Mouse (Mus musculus) 3134 (cell line): ENCODE data around the gene Nfe2l2.
"Not testable (repeated sequence)": the region's sequence is repeated elsewhere in the genome, so short reads cannot be mapped to it uniquely, and the experiment has no call there.

Experiments used
- DNase-seq: peaks from one replicate; pipeline ENCODE4 v3.0.0-alpha.2; 2011; ENCODE audit warnings: low spot score; ENCODE audit not compliant: insufficient read length; ENCODE audit errors: extremely low read depth

The Nfe2l2 gene

DNA sequence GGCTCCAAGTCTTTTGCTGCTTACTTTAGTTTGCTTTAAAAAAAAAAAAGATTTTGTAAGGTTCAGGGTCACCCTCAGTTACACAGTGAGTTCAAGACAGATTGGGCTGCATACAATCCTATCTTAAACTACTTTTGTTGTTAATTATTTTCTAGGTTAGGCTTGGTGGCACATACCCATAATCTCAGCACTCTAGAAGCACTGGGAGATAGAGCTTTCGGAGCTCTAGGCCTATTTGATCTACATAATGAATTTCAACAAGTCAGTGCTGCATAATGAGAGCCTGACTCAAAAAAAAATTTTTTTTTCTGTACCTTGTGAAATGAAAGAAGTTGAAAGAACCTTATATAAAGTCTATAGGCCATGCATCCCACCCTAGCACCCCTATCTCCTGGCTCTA lies 49.8 kb downstream of the Nfe2l2 start:
- DNase-seq, result no peak

DNA sequence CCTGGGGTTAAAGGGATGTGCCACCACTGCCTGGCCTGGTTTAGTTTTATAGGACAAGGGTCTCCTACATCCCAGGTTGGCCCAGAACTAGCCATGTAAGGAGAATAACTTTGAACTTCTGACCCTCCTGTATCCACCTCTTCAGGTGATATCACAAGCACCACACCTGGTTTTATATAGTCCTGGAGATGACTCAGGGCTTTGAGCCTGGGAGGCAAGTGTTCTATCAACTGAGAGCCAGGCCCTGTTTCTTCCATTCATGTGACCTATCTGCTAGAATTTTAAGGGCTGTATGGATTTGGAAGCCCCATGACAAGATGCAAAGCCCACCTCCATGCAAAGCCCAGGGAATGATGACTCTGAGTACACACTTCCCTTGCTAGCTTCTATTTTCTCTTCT lies 51.3 kb downstream of the Nfe2l2 start:
- no peak for DNase-seq

DNA sequence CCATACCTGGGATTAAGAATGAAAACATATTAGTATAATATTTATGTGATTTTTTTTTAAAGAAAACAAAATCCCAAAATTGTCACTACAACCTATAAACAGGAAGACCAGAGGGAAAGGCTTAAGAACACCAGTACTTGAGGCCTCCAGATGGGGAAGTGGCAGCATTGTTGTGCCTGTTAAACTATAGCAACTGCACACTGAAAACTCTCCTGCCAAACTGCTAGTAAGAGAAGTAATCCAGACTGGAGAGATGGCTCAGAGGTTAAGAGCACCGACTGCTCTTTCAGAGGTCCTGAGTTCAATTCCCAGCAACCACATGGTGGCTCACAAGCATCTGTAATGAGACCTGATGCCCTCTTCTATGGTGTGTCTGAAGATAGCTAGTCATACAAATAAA lies 54.0 kb downstream of the Nfe2l2 start:
- no peak for DNase-seq

DNA sequence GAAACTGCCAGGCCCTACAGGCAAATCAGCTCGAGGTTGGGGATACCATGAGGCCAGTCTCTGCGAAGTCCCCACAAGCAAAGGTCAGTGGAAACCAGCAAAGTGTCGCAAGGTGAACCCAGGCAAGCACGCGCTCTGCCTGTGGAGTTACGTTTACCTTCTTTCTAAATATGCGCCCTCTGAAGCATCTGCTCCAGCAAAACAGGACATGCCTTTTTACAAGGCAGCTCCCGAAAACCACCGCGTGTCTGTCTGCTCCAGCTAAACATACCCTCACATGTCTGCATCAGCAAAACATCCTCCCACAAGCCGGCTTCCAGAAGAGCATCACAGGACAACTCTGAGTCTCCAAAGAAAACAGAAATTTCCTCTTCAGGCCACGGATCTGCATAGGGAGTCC lies 59.2 kb downstream of the Nfe2l2 start:
- DNase-seq, result no peak

DNA sequence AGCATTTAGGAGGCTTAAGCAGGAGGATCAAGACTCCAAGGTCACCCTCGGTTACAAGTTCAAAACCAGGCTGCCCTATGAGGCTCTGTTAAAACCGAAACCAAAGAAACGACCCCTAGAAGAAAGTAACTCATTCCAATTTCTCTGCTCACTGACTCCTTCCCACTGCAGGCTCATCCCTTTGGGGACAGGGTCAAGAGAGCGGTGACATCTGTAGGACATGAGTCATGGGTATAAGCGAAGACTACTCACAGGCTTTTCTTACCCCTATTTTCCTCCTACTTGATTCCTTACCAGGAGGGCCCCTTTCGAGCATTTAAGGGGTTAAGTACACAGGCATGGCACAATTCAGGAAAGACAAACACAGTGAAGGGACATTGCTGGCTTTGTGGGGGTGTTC lies 60.5 kb downstream of the Nfe2l2 start:
- DNase-seq, result no peak

DNA sequence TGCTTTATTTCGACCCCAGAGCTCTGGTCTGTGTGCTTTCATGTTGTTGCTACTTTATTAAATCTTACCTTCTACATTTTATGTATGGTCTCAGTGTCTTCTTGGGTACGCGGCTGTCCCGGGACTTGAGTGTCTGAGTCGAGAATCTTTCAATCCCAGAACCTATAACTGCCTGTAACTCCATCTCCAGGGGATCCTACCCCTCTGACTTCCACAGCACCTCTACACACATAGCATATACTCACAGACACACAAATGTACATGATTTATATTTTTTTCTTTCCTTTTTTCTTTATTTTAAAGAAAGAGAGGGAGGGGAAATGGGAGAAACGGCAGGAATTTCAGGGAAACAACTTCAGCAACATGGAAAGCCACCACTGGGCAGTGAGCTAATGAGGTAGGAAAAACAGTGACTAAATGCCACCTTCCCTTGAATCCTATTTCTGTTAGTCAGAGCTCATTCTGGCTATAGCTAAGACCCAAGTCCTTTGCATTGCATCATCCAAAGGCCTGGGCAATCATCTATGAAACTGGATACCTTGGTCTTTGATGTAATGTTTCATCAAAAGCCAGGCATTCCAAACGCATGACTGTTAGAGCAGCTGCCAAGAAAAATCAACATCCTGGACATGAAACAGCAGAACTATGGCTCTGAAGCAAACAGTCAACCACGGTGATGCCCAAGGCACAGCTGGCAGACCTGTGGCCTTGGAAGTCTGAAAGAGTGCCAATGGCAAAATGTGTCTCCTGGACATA lies 61.5 kb downstream of the Nfe2l2 start:
- peak; percentile 81 for DNase-seq

DNA sequence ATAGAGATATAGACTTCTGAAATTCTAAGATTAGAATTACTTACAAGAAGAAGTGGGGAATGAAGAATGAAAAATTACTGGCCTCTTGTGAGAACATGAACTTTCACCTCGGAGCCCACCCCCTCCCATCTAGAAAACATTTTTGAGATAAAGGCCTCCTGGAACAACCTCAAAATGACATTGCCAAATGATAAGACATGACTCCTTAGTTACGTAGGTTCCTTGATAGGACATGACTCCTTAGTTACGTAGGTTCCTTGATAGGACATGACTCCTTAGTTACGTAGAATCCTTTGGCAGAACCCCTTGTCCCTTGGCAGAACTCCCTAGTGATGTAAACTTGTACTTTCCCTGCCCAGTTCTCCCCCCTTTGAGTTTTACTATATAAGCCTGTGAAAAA lies 62.1 kb downstream of the Nfe2l2 start:
- DNase-seq, result not testable (repeated sequence)

DNA sequence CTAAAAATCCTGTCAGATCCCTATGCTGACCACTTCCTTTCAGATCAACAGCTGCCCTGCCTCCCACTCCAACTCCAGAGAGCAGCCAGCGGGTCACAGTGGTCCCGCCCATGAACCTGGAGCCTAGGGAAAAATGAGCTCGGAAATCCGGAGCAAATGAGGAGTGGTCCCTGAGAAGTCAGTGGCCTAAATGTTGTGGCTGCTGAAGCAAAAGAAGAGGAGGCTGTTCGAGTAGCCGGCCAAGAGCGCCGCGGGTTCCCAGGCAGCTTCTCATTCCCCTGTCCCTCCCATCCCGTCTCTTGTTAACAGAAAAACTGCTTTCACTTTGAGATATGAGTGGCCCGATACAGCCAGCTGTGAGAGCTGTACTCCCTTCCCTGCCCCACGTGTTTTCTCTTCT lies 64.9 kb downstream of the Nfe2l2 start:
- not testable (repeated sequence) for DNase-seq

DNA sequence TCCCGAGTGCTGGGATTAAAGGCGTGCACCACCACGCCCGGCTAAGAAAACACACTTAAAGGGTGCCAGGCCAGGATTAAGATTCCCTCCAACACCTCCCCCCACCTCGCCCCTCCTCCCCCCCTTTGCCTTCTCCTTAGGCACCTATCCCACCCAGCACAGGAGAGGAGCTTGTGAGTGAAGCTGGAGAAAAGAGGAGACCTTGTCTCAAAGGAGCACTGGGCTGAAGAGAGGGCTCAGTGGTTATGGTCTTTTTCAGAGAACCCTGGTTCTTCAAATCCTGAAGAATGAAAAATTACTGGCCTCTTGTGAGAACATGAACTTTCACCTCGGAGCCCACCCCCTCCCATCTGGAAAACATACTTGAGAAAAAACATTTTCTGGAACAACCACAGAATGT lies 66.6 kb downstream of the Nfe2l2 start:
- DNase-seq, result peak; percentile 27

DNA sequence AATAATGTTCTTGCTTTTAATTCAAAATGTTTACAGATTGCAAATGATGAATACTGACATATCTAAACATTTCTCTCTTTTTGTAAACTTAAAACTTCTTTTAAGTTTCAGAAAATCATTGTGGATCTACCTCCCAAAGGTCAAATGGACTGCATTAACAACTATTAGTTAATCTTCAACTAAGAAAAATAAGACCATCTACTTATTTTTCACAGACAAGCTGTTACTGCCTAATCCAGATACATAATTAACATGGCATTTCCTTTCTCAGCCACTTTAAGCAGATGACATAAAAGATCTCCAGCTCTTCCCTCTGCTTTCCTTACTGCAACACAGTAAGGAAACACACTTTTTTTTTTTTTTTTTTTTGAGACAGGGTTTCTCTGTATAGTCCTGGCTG lies 67.1 kb downstream of the Nfe2l2 start:
- DNase-seq, result no peak

DNA sequence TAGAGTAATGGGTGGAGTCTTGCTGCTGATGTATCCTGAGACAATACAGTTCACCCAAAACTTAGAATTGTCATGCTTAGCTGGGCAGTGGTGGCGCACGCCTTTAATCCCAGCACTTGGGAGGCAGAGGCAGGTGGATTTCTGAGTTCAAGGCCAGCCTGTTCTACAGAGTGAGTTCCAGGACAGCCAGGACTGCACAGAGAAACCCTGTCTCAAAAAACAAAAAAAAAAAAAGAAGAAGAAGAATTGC lies 67.5 kb downstream of the Nfe2l2 start:
- not testable (repeated sequence) for DNase-seq

DNA sequence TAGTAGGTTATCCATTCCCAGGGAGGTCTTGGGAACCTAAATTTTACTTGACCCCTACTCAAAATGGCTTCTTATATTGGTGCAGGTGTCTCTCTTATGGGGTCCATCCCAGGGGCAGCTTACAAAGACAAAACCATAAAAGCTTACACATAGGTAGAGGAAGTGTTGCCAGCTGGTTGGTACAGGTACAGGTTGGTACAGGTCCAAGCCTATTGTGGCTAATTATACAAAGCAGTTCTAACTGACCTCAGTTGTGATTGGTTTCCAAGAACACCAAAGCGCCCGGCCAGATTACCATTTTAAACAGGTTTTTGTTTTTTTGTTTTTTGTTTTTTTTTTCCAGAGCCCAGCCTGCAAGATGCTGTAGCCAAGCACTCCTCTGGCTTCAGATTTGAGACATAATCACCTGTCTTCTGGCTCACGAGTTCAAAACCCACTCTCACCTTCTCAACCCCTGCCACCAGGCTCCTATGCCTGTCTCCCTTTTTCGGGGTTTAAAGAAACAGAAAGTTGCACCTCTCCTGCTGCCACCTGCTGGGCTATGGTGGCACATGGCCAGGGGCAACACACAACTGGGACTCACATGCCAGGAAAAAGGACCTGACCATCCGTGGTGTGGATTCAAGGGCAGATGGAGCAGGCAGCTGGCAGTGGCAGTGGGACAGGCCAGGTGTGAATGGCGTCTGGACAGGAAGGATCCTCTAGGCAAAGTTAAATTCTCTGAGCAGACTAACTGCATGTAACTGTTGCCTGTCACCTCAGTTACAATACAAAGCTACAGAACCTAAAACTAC lies 68.0 kb downstream of the Nfe2l2 start:
- peak; percentile 32 for DNase-seq

DNA sequence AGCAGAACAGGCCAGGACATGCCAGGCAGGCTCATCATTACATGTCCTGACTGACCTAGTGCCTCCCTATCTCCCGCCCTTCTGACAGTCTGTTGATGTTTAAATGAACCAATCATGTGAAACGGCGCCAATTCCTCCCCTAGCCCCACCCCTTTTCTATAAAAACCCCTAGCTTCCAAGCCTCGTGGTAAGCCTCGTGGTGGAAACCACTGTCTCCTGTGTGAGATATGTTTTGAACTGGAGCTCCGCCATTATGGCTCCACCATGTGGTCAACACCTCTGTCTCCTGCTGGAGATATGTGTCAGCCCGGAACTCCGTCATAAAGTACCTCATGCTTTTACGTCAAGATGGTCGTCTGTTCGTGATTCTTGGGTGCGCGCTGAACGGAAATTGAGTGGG lies 70.0 kb downstream of the Nfe2l2 start:
- not testable (repeated sequence) for DNase-seq

DNA sequence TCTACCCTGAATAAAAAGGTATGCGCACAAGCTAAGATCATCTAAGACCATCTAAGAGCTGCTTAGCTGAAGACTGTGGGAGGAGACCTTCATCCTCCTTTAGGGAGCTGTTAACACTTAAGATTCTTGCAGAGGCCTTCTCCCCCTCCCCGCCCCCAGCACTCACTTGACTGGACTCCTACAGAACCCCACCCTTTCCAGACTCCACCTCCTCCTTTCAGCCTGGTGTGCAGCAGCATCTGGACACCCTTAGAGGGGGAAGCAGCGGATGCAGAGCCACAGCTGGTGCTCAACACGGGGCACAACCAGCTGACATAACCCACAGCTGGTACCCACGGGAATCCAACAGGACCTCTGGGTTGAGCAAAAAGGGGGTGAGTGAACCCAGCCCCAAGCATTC lies 70.7 kb downstream of the Nfe2l2 start:
- no peak for DNase-seq

DNA sequence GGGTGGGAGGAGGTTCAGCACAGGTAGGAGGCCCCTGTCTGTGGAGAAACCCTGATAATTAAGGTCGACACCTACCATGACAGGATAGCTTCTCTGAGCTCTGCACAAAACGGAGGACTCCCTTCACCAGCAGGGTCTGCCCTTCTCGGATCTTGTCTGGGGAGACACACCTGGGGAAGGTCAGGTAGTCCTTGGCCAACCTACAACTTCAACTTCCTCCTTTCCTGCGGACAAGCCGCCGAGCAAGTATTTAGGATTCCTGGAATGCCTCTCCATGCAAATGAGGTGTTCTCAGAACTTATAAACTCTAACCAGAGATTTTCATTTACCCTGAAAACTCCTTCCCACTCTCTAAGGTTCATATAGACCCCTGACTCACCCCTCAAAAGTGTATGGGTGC lies 71.1 kb downstream of the Nfe2l2 start:
- DNase-seq, result no peak

DNA sequence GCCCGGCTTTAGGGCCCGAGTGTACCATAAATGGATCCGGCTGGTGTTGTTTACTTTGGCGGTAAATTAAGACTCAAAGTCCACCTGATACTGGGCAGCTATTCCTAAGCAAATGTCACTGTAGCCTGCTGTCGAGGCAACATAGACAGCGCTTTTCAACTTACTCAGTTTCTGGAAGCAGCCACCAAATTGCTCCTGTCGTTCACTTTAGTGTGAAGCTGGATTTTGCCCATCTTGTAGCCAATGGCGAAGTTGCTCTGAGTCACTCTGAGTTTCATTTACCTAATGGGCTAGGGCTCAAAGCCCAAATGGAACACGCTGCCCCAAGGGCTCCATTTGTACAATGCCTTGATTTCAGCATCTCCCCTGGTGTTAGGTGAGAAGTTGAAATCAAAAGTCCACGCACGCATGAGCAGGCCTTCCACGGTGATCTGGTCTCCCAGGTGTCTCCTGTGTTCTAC lies 71.7 kb downstream of the Nfe2l2 start:
- no peak for DNase-seq

DNA sequence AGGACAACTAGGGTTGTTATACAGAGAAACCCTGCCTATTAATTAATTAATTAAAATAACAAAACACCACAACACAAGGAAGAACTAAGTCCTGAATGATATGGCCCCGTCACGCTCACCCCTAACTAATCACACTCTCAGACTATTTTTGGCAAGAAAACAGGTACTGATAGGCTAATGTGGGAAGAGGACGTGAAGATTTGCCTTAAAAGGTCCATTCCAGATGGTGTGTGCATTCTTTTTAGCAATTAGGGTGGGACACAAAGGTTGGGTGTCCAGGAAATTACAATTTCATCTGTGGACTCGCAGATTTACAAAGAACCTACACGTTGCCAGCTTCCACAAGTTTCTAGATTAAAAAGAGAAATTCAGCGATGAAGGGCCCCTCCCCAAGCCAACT lies 72.4 kb downstream of the Nfe2l2 start:
- DNase-seq, result no peak

DNA sequence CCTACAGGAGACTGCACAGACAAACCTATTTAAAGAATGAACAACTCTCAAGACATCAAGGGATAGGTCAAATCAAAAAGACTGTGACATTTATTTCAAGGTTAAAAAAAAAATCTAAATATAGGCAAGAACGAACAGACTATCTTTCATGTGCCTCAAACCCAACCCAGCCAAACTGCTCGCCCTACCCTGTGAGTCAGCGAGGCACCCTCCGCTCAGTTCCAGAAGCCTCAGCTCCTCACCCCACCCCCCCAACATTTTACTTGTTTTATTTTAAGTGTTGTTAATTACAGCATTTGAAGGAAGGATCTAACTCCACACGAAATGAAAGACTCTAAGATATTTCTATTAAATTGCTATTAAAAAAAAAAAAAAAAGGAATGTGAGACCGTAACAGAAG lies 73.0 kb downstream of the Nfe2l2 start:
- DNase-seq, result peak; percentile 45

DNA sequence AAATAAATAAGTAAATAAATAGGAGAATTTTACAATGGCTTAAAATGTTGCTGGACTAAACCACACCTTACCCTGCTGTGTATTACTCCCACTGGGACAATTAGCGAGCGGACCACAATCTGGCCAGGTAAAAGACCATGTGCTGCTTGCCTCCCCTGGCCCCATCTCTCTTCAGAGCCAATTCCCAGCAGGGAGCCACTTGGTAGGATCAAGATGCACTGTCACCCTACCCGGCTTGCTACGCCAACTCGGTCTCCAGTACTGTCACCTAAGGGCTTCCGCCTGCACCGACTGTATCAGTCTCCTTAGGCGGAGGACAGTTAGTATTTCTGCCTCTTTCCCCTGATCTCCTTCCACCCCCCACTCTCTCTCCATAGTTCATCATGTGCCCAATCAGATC lies 76.0 kb downstream of the Nfe2l2 start:
- no peak for DNase-seq

DNA sequence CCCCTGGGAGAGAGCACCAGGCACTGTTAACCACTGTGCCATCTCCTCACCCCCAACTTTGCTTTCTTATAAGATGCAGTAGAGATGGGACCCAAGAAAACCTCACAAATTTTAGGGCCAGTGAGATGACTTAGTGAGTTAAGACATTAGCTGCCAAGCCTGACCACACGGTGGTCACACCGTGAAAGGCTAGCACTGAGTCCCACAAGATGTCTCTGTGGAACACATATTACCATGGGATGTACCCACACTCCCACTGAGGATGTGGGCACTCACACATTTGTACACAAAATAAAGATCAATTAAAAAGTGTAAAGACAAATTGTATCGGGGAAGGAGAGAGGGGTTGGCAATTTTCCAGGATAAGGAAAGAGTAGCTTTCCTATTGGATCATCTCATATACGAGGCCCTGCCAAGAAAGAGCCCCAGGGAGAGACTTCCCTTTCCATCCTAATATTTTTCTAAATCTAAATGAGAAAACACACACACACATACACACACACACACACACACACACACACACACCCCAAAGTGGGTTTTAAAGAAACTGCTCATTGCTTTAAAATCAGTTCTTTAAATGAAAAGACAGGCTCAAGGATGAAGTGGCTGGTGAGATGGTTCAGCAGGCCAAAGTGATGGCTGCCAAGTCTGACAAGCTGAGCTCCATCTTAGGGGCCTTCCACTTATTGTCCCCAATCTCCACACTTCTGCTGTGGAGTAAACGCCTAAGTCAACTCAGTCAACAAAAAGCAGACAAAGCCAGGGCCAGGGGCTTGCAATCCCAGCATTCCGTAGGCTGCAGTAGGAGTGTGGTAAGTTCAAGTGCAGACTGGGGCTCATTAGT lies 77.6 kb downstream of the Nfe2l2 start:
- no peak for DNase-seq
